9 mouse cellular contexts compared by ENCODE assay signal in the genomic region with DNA sequence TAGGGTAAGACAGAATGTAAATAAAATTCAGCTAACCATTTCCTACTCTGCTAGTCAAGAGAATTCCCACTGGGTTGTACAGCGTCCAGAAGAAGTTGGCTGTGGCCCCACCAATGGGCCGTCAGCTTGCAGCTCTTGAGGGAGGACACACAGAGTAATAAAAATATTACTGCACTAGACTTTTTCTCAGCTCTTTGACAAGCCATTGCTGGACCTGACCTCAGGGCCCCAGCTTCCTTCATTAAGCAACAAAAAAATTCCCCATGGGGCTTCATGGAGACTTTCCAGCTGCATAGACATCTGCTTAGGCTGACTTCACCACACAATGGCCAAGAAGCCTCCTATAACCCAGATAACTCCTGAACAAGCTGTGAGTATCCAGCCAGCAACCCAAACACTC.
DNase-seq lines count a peak whose midpoint lies in the region; ATAC-seq and TF ChIP-seq lines count a peak whose summit lies in the region.
"Had no signal": no experiment of that assay in that cellular context is flagged by ENCODE, and none has a peak within 500 bp of the region (broad histone marks: within the 10 kb centered on the region; RNA-seq: fewer than 3 reads in every experiment).

No protein-coding gene starts in this region.

- peak; percentile 9 for DNase-seq in midbrain, postnatal 0 days (ENCODE audit: low spot score)
- no peak for DNase-seq in midbrain, embryonic 10.5 days (ENCODE audit: low spot score)
- peak; percentile 67 for DNase-seq in gastrocnemius, postnatal 14 days
- DNase-seq in ovary, postnatal 36 days (ENCODE audit: low spot score) = peak; percentile 11

- no peaks in the 10 kb centered on the region for H3K4me1 ChIP-seq in midbrain, postnatal 0 days (ENCODE audit: insufficient read depth, low read length)
- H3K4me1 ChIP-seq in midbrain, embryonic 10.5 days = no peaks in the 10 kb centered on the region
- no peaks in the 10 kb centered on the region for H3K4me1 ChIP-seq in kidney, embryonic 16.5 days (ENCODE audit: insufficient read depth, low read length)
- no peaks in the 10 kb centered on the region for H3K4me1 ChIP-seq in forebrain, embryonic 15.5 days

- H3K27me3 ChIP-seq in midbrain, postnatal 0 days (ENCODE audit: insufficient read depth, low read length) = no peaks in the 10 kb centered on the region
- H3K27me3 ChIP-seq in midbrain, embryonic 10.5 days (ENCODE audit: low read depth, poor library complexity, severe bottlenecking) = no peaks in the 10 kb centered on the region
- no peaks in the 10 kb centered on the region for H3K27me3 ChIP-seq in kidney, embryonic 16.5 days (ENCODE audit: insufficient read depth, low read length)
- no peaks in the 10 kb centered on the region for H3K27me3 ChIP-seq in forebrain, embryonic 15.5 days

- 90% methylated on average over 2 of the region's 2 CpGs for WGBS in midbrain, postnatal 0 days
- WGBS in midbrain, embryonic 10.5 days = 80% methylated on average over 2 of the region's 2 CpGs
- WGBS in kidney, embryonic 16.5 days = 57% methylated on average over 2 of the region's 2 CpGs
- 79% methylated on average over 2 of the region's 2 CpGs for WGBS in forebrain, embryonic 15.5 days

- no peak overlapping the region for H3K4me2 ChIP-seq in midbrain, postnatal 0 days (ENCODE audit: low read depth, low read length, poor library complexity, severe bottlenecking)
- H3K4me2 ChIP-seq in kidney, embryonic 16.5 days (replicated peaks; ENCODE audit: low read depth, low read length) = no peak overlapping the region
- no peak overlapping the region for H3K4me2 ChIP-seq in forebrain, embryonic 15.5 days (replicated peaks)

- ATAC-seq in midbrain, postnatal 0 days (ENCODE audit: low FRiP score) = no peak
- peak; percentile 90 for ATAC-seq in kidney, embryonic 16.5 days (ENCODE audit: low FRiP score, low TSS enrichment)
- ATAC-seq in forebrain, embryonic 15.5 days (replicated peaks) = no peak
- ATAC-seq in megakaryocyte, adult 5-6 weeks (ENCODE audit: poor library complexity, severe bottlenecking) = no peak
- no peak for ATAC-seq in megakaryocyte progenitor cell, adult 5-6 weeks (replicated peaks; ENCODE audit: poor library complexity)

- no peak overlapping the region for H3K27ac ChIP-seq in midbrain, postnatal 0 days (ENCODE audit: low read depth, low read length)
- H3K27ac ChIP-seq in midbrain, embryonic 10.5 days (replicated peaks) = no peak overlapping the region
- no peak overlapping the region for H3K27ac ChIP-seq in kidney, embryonic 16.5 days (ENCODE audit: low read length)
- no peak overlapping the region for H3K27ac ChIP-seq in forebrain, embryonic 15.5 days (replicated peaks)
- H3K27ac ChIP-seq: liver, embryonic 14.5 days had no signal

- intact Hi-C loops in gastrocnemius, postnatal 14 days (cut with DNase I; ENCODE audit: low total_unique reads) = no loop called here

- no peak for TF ChIP-seq CTCF in midbrain, postnatal 0 days (IDR thresholded peaks at IDR 0.05)

- no peaks in the 10 kb centered on the region for H3K9me3 ChIP-seq in midbrain, postnatal 0 days (ENCODE audit: low read length)
- 0 out of 2 replicates have a peak, but pooled peaks cover 1% of the 10 kb centered on the region for H3K9me3 ChIP-seq in midbrain, embryonic 10.5 days (replicated peaks)
- H3K9me3 ChIP-seq in kidney, embryonic 16.5 days (ENCODE audit: low read length) = peaks cover 3% of the 10 kb centered on the region; the same call in 1 of the 2 replicates
- H3K9me3 ChIP-seq in forebrain, embryonic 15.5 days = no peaks in the 10 kb centered on the region

- no peaks in the 10 kb centered on the region for H3K36me3 ChIP-seq in midbrain, postnatal 0 days (ENCODE audit: insufficient read depth, low read length)
- H3K36me3 ChIP-seq in midbrain, embryonic 10.5 days = no peaks in the 10 kb centered on the region
- H3K36me3 ChIP-seq in kidney, embryonic 16.5 days (ENCODE audit: insufficient read depth, low read length) = no peaks in the 10 kb centered on the region
- no peaks in the 10 kb centered on the region for H3K36me3 ChIP-seq in forebrain, embryonic 15.5 days

- H3K9ac ChIP-seq in midbrain, postnatal 0 days (replicated peaks; ENCODE audit: low read length, poor library complexity, severe bottlenecking) = no peak overlapping the region
- no peak overlapping the region for H3K9ac ChIP-seq in kidney, embryonic 16.5 days (replicated peaks; ENCODE audit: low read length)
- H3K9ac ChIP-seq in forebrain, embryonic 15.5 days (replicated peaks) = no peak overlapping the region
- H3K9ac ChIP-seq: liver, embryonic 14.5 days had no signal

- H3K4me3 ChIP-seq in midbrain, postnatal 0 days (ENCODE audit: low read depth, low read length) = no peak overlapping the region
- no peak overlapping the region for H3K4me3 ChIP-seq in midbrain, embryonic 10.5 days
- no peak overlapping the region for H3K4me3 ChIP-seq in kidney, embryonic 16.5 days (ENCODE audit: low read length)
- H3K4me3 ChIP-seq in forebrain, embryonic 15.5 days = no peak overlapping the region
